Mouse (Mus musculus) liver, embryonic 13.5 days (tissue): ENCODE measurements around the gene Sh3d21. TPM values are rescaled to one million over a fixed set of nuclear protein-coding genes. Genes with fewer than 3 reads are reported as not detected.

Source experiments
- ATAC-seq: fragments of 200-750 bp; cut with Nextera tagmentation; 2 replicates; pipeline ENCODE4 v1.8.0; 2017; ENCODE audit warnings: low read depth, mild to moderate bottlenecking, moderate number of reproducible peaks, moderate library complexity
- DNase-seq: peaks from one replicate; pipeline ENCODE4 v3.0.0; 2022
- H3K27ac ChIP-seq: fragments of 300-500 bp; sonication (generic); 2 replicates; pipeline ENCODE4 v1.5.1; 2015; ENCODE audit warnings: moderate library complexity, mild to moderate bottlenecking, inconsistent platforms
- H3K27me3 ChIP-seq: fragments of 300-500 bp; sonication (generic); 2 replicates; pipeline ENCODE4 v1.6.1; 2015; ENCODE audit warnings: mild to moderate bottlenecking, inconsistent platforms
- H3K36me3 ChIP-seq: fragments of 300-500 bp; sonication (generic); 2 replicates; pipeline ENCODE4 v1.6.1; 2015; ENCODE audit warnings: mild to moderate bottlenecking, inconsistent platforms
- H3K4me1 ChIP-seq: fragments of 300-500 bp; sonication (generic); replicated peaks from 2 replicates; pipeline ENCODE4 v1.6.1; 2015; ENCODE audit warnings: inconsistent platforms
- H3K4me2 ChIP-seq: fragments of 300-500 bp; sonication (generic); 2 replicates; pipeline ENCODE4 v1.6.1; 2015; ENCODE audit warnings: inconsistent platforms, mild to moderate bottlenecking, moderate library complexity
- H3K4me3 ChIP-seq: fragments of 300-500 bp; sonication (generic); replicated peaks from 2 replicates; pipeline ENCODE4 v1.5.1; 2015; ENCODE audit warnings: mild to moderate bottlenecking, inconsistent platforms
- H3K9ac ChIP-seq: fragments of 300-500 bp; sonication (generic); 2 replicates; pipeline ENCODE4 v1.6.1; 2015; ENCODE audit warnings: mild to moderate bottlenecking, inconsistent platforms
- H3K9me3 ChIP-seq: fragments of 300-500 bp; sonication (generic); replicated peaks from 2 replicates; pipeline ENCODE4 v1.6.1; 2016; ENCODE audit warnings: inconsistent platforms
- WGBS: fragments of 180-500 bp; shearing (Covaris S2); methylation state at CpG from one replicate; pipeline ENCODE4 v1.1.7; 2015; ENCODE audit not compliant: insufficient replicate concordance; 5-methylcytosine and 5-hydroxymethylcytosine counted together
- polyA plus RNA-seq: library from polyadenylated mRNA; unstranded; fragments of >200 nt; fragmentation: Nextera tagmentation; extraction: Ambion mirVana; gene quantifications from 2 replicates; pipeline ENCODE4 v1.2.1, GENCODE M21; 2015

Gene Sh3d21
- polyA plus RNA-seq, 1 experiment from 2014 or later = 0.82 TPM

- H3K4me1 ChIP-seq = peaks cover 93% of the 10 kb centered on the region
- no peaks in the 10 kb centered on the region for H3K9me3 ChIP-seq
- H3K4me2 ChIP-seq = peak overlapping the region; percentile 99
- H3K36me3 ChIP-seq = no peaks in the 10 kb centered on the region
- H3K27me3 ChIP-seq = no peaks in the 10 kb centered on the region
- peak overlapping the region; percentile 98; the same call in 1 of the 2 replicates for H3K27ac ChIP-seq
- DNase-seq (no peak), ATAC-seq (no peak)
- H3K9ac ChIP-seq = peak overlapping the region; percentile 95
- H3K4me3 ChIP-seq = peak overlapping the region; percentile 98
- 71% methylated on average over 7 of the region's 7 CpGs for WGBS
Measured at GRCm38 (mm10) chr4:126105131-126105783, 58.0 kb downstream of the Sh3d21 start.

GRCm38 (mm10) chr4:126104261-126105075 lies 58.8 kb downstream of the Sh3d21 start:
- Histone ChIP-seq H3K4me3 (peak overlapping the region; percentile 98), H3K9ac (peak overlapping the region; percentile 95), H3K27me3 (no peaks in the 10 kb centered on the region), H3K36me3 (no peaks in the 10 kb centered on the region), H3K9me3 (no peaks in the 10 kb centered on the region), H3K27ac (peak overlapping the region; percentile 98), H3K4me2 (peak overlapping the region; percentile 99), H3K4me1 (peaks cover 93% of the 10 kb centered on the region)
- DNase-seq (peak; percentile 23), ATAC-seq (0 out of 2 replicates have a peak, but pooled peaks have one; percentile 4)
- under 1% methylated on average over 34 of the region's 34 CpGs for WGBS

- peaks cover 4% of the 10 kb centered on the region for H3K36me3 ChIP-seq
- peak within 1 kb of the TSS; percentile 99 for H3K4me2 ChIP-seq
- peak within 1 kb of the TSS; percentile 95 for H3K9ac ChIP-seq
- under 1% methylated on average over 34 of the region's 34 CpGs for WGBS
- H3K4me1 ChIP-seq = peaks cover 93% of the 10 kb centered on the region
- DNase-seq (peak; percentile 94), ATAC-seq (peak; percentile 87)
- H3K4me3 ChIP-seq = peak within 1 kb of the TSS; percentile 98
- H3K27me3 ChIP-seq = no peaks in the 10 kb centered on the region
- no peaks in the 10 kb centered on the region for H3K9me3 ChIP-seq
- peak within 1 kb of the TSS; percentile 98 for H3K27ac ChIP-seq
Measured at GRCm38 (mm10) chr4:126103590-126104068, 59.7 kb downstream of the Sh3d21 start, which contains the start of gene Stk40. TSS of gene Stk40 (plus strand) at chr4:126103957.

GRCm38 (mm10) chr4:126103057-126103581 lies 60.2 kb downstream of the Sh3d21 start:
- Histone ChIP-seq H3K4me3 (peak overlapping the region; percentile 98), H3K27ac (peak overlapping the region; percentile 98), H3K27me3 (no peaks in the 10 kb centered on the region), H3K9ac (peak overlapping the region; percentile 95), H3K36me3 (peaks cover 9% of the 10 kb centered on the region), H3K4me2 (peak overlapping the region; percentile 99), H3K4me1 (peaks cover 93% of the 10 kb centered on the region), H3K9me3 (no peaks in the 10 kb centered on the region)
- WGBS = under 1% methylated on average over 15 of the region's 15 CpGs
- DNase-seq (peak; percentile 89), ATAC-seq (peak; percentile 80)

GRCm38 (mm10) chr4:126102061-126102841 lies 61.0 kb downstream of the Sh3d21 start:
- H3K36me3 ChIP-seq = peaks cover 14% of the 10 kb centered on the region
- ATAC-seq = peak; percentile 58
- H3K9me3 ChIP-seq = no peaks in the 10 kb centered on the region
- DNase-seq = peak; percentile 63
- peak overlapping the region; percentile 99 for H3K4me2 ChIP-seq
- WGBS = 46% methylated on average over 7 of the region's 7 CpGs
- peak overlapping the region; percentile 95 for H3K9ac ChIP-seq
- peaks cover 93% of the 10 kb centered on the region for H3K4me1 ChIP-seq
- no peaks in the 10 kb centered on the region for H3K27me3 ChIP-seq
- peak overlapping the region; percentile 98 for H3K27ac ChIP-seq
- peak overlapping the region; percentile 98 for H3K4me3 ChIP-seq

- DNase-seq (no peak), ATAC-seq (no peak)
- Histone ChIP-seq H3K9me3 (no peaks in the 10 kb centered on the region), H3K4me3 (no peak overlapping the region), H3K36me3 (peaks cover 14% of the 10 kb centered on the region), H3K4me2 (no peak overlapping the region), H3K4me1 (peaks cover 86% of the 10 kb centered on the region), H3K27ac (peak overlapping the region; percentile 98), H3K9ac (no peak overlapping the region), H3K27me3 (no peaks in the 10 kb centered on the region)
- 81% methylated on average over 3 of the region's 3 CpGs for WGBS
Measured at GRCm38 (mm10) chr4:126100764-126101163, 62.5 kb downstream of the Sh3d21 start.

Other genes with a start within 250 kb of the Sh3d21 start
- 2.0 and 2.4 TPM in 2 replicates for gene Csf3r, start 138.9 kb downstream of the Sh3d21 start, polyA plus RNA-seq
- gene Mrps15, start 116.6 kb downstream of the Sh3d21 start, polyA plus RNA-seq = 112 and 127 TPM in 2 replicates
- gene Oscp1, start 104.9 kb downstream of the Sh3d21 start, polyA plus RNA-seq = 1.4 and 1.5 TPM in 2 replicates
- gene Lsm10, start 66.9 kb downstream of the Sh3d21 start, polyA plus RNA-seq = 31.1 and 31.3 TPM in 2 replicates
- 13.9 and 15.9 TPM in 2 replicates for gene Stk40, start 59.5 kb downstream of the Sh3d21 start, polyA plus RNA-seq
- gene Eva1b, start 15.7 kb downstream of the Sh3d21 start, polyA plus RNA-seq = 11.8 and 13.3 TPM in 2 replicates
- 98.1 and 121 TPM in 2 replicates for gene Thrap3, start 39.3 kb upstream of the Sh3d21 start, polyA plus RNA-seq
- gene Map7d1, start 92.9 kb upstream of the Sh3d21 start, polyA plus RNA-seq = 6.6 and 7.3 TPM in 2 replicates
- gene Trappc3, start 98.8 kb upstream of the Sh3d21 start, polyA plus RNA-seq = 40.5 and 41.5 TPM in 2 replicates
- gene Col8a2, start 123.3 kb upstream of the Sh3d21 start, polyA plus RNA-seq = 0.99 and 1.2 TPM in 2 replicates
- 30.4 and 30.9 TPM in 2 replicates for gene Adprhl2, start 158.2 kb upstream of the Sh3d21 start, polyA plus RNA-seq
- 0.51 and 0.53 TPM in 2 replicates for gene Tekt2, start 162.2 kb upstream of the Sh3d21 start, polyA plus RNA-seq